Mouse (Mus musculus): ENCODE results near the gene Syngr2. TPM values are rescaled to one million over a fixed set of nuclear protein-coding genes. Genes with fewer than 3 reads are reported as not detected.

Syngr2 gene
- polyA plus RNA-seq, 1 experiment from 2014 or later = 50.5 TPM

DNA sequence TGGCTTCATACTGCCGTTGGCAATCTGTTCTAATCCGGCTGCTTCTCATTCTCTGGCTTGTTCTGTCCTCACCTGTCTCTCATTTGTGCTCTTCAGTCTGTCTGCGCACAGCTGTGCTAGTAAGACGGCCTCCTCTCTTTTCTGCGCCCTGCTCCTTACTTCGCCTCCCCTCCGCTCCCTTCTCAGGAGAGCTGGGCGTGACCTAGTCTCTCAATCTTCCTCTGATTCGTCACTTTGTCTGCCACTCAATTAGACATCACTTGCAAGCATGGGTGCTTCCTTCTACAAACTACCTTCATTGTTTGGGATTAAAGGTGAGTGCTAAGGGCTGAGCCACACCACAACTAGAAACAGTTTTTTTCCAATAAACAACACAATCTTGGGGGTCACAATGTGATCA, 44.8 kb downstream of the Syngr2 start:
- Histone ChIP-seq H3K9ac (no peak overlapping the region), H3K4me3 (replicated peaks) (no peak overlapping the region), H3K27ac (no peak overlapping the region), H3K9me3 (replicated peaks) (0 out of 2 replicates have a peak, but pooled peaks cover 3% of the 10 kb centered on the region), H3K4me1 (replicated peaks) (peaks cover 33% of the 10 kb centered on the region), H3K27me3 (peaks cover 10% of the 10 kb centered on the region), H3K4me2 (no peak overlapping the region), H3K36me3 (peaks cover 76% of the 10 kb centered on the region)
- 88% methylated on average over 9 of the region's 9 CpGs for WGBS (ENCODE audit: insufficient replicate concordance)
- ATAC-seq (ENCODE audit: low read depth) = no peak
- no peak for DNase-seq

DNA sequence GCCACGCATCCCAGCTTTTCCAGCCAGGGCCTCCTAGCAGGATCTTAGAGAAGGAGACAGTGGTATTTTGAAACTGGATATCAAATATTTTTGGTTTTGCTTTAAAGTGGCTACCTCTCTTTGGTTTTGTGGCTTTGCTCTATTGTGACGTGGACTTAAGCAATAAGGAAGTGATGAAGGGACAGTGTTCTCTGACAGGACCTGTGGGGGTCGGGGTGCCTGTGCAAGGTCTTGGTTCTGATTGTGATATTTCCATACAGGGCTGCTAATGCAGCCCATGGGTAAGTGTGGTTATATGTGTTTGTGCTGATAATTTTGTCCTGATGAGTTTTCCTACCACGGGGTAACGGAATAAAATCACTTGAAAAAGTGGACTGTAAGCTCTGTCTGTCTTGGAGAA, 45.9 kb downstream of the Syngr2 start:
- Histone ChIP-seq H3K9me3 (replicated peaks) (0 out of 2 replicates have a peak, but pooled peaks cover 3% of the 10 kb centered on the region), H3K4me2 (no peak overlapping the region), H3K4me1 (replicated peaks) (peaks cover 29% of the 10 kb centered on the region), H3K4me3 (replicated peaks) (no peak overlapping the region), H3K9ac (no peak overlapping the region), H3K27me3 (peaks cover 21% of the 10 kb centered on the region), H3K27ac (no peak overlapping the region), H3K36me3 (peaks cover 73% of the 10 kb centered on the region)
- no peak for ATAC-seq (ENCODE audit: low read depth)
- no peak for DNase-seq
- 86% methylated on average over 5 of the region's 5 CpGs for WGBS (ENCODE audit: insufficient replicate concordance)

DNA sequence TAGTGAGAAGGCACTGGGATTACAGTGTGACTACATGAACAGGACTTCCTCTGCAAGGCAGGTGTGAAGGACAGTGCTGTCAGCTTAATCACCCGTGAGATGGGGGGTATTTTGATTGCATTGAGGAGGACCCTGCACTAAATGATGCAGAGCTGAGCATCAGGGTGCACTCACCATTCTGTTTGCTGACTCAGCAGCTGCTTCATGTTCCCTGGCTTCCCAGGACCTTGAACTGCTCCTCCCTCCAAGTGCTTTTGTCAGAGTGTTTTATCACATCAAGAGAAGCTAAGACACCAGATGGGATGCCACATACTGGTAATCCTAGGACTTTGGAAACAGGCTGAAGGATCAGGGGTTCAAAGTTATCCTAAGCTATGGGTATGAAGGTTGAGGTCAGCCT, 46.5 kb downstream of the Syngr2 start:
- no peak for ATAC-seq (ENCODE audit: low read depth)
- Histone ChIP-seq H3K9me3 (replicated peaks) (0 out of 2 replicates have a peak, but pooled peaks cover 3% of the 10 kb centered on the region), H3K4me1 (replicated peaks) (peaks cover 28% of the 10 kb centered on the region), H3K36me3 (peaks cover 69% of the 10 kb centered on the region), H3K9ac (no peak overlapping the region), H3K27ac (no peak overlapping the region), H3K4me3 (replicated peaks) (no peak overlapping the region), H3K27me3 (peaks cover 27% of the 10 kb centered on the region), H3K4me2 (no peak overlapping the region)
- WGBS (ENCODE audit: insufficient replicate concordance) = 78% methylated on average over 1 of the region's 1 CpGs
- DNase-seq = no peak

GRCm38 (mm10) chr11:117857462-117857861, 48.0 kb downstream of the Syngr2 start:
- Histone ChIP-seq H3K4me3 (replicated peaks) (no peak overlapping the region), H3K4me1 (replicated peaks) (peaks cover 15% of the 10 kb centered on the region), H3K9ac (no peak overlapping the region), H3K27ac (no peak overlapping the region), H3K9me3 (replicated peaks) (0 out of 2 replicates have a peak, but pooled peaks cover 3% of the 10 kb centered on the region), H3K4me2 (no peak overlapping the region), H3K36me3 (peaks cover 55% of the 10 kb centered on the region), H3K27me3 (peaks cover 42% of the 10 kb centered on the region)
- WGBS (ENCODE audit: insufficient replicate concordance) = 91% methylated on average over 10 of the region's 10 CpGs
- ATAC-seq (ENCODE audit: low read depth) (no peak), DNase-seq (no peak)

- ATAC-seq (ENCODE audit: low read depth) = no peak
- H3K27me3 ChIP-seq = peaks cover 52% of the 10 kb centered on the region
These were observed 48.9 kb downstream of the Syngr2 start for GRCm38 (mm10) chr11:117858392-117858791.

GRCm38 (mm10) chr11:117860601-117861000, 51.1 kb downstream of the Syngr2 start, which contains the start of gene Tmem235:
Gene Tmem235, plus strand, starts transcription at chr11:117860752.
- Histone ChIP-seq H3K4me1 (replicated peaks) (peaks cover 9% of the 10 kb centered on the region), H3K9ac (no peak within 1 kb of the TSS), H3K9me3 (replicated peaks) (0 out of 2 replicates have a peak, but pooled peaks cover 3% of the 10 kb centered on the region), H3K4me2 (no peak within 1 kb of the TSS), H3K4me3 (replicated peaks) (no peak within 1 kb of the TSS), H3K27ac (no peak within 1 kb of the TSS), H3K36me3 (peaks cover 23% of the 10 kb centered on the region), H3K27me3 (peaks cover 66% of the 10 kb centered on the region)
- 5% methylated on average over 23 of the region's 23 CpGs for WGBS (ENCODE audit: insufficient replicate concordance)
- no peak for DNase-seq
- ATAC-seq (ENCODE audit: low read depth) = no peak

More at GRCm38 (mm10) chr11:117858392-117858791, 48.9 kb downstream of the Syngr2 start:
- DNase-seq = no peak
- no peak overlapping the region for H3K4me3 ChIP-seq (replicated peaks)
- 64% methylated on average over 3 of the region's 3 CpGs for WGBS (ENCODE audit: insufficient replicate concordance)
- H3K9me3 ChIP-seq (replicated peaks) = 0 out of 2 replicates have a peak, but pooled peaks cover 3% of the 10 kb centered on the region
- no peak overlapping the region for H3K9ac ChIP-seq
- H3K4me2 ChIP-seq = no peak overlapping the region
- H3K4me1 ChIP-seq (replicated peaks) = peaks cover 9% of the 10 kb centered on the region
- H3K27ac ChIP-seq = no peak overlapping the region
- H3K36me3 ChIP-seq = peaks cover 45% of the 10 kb centered on the region

GRCm38 (mm10) chr11:117863174-117863856, 53.8 kb downstream of the Syngr2 start:
- H3K27ac ChIP-seq = no peak overlapping the region
- peaks cover 9% of the 10 kb centered on the region for H3K4me1 ChIP-seq (replicated peaks)
- H3K9ac ChIP-seq = no peak overlapping the region
- ATAC-seq (ENCODE audit: low read depth) (no peak), DNase-seq (no peak)
- peaks cover 68% of the 10 kb centered on the region for H3K27me3 ChIP-seq
- no peak overlapping the region for H3K4me3 ChIP-seq (replicated peaks)
- no peak overlapping the region for H3K4me2 ChIP-seq
- 33% methylated on average over 11 of the region's 11 CpGs for WGBS (ENCODE audit: insufficient replicate concordance)
- H3K36me3 ChIP-seq = no peaks in the 10 kb centered on the region
- H3K9me3 ChIP-seq (replicated peaks) = no peaks in the 10 kb centered on the region

Other genes with a start within 250 kb of the Syngr2 start
- gene Tnrc6c, start 155.4 kb upstream of the Syngr2 start, polyA plus RNA-seq (2015; fragmentation: Nextera tagmentation; extraction: Ambion mirVana) = 2.8 and 2.9 TPM in 2 replicates
- gene Tmc8, start 27.6 kb upstream of the Syngr2 start, polyA plus RNA-seq (2015; fragmentation: Nextera tagmentation; extraction: Ambion mirVana) = 16.0 and 16.2 TPM in 2 replicates
- 53.0 and 53.7 TPM in 2 replicates for gene Tmc6, start 27.5 kb upstream of the Syngr2 start, polyA plus RNA-seq (2015; fragmentation: Nextera tagmentation; extraction: Ambion mirVana)
- 78.8 and 85.7 TPM in 2 replicates for gene 6030468B19Rik, start 12.0 kb upstream of the Syngr2 start, polyA plus RNA-seq (2015; fragmentation: Nextera tagmentation; extraction: Ambion mirVana)
- 0.30 TPM in 1 of 2 replicates, not detected in the other for gene Gm20708, start within 50 bp of the Syngr2 start, polyA plus RNA-seq (2015; fragmentation: Nextera tagmentation; extraction: Ambion mirVana)
- 7.8 and 8.8 TPM in 2 replicates for gene Afmid, start 16.3 kb downstream of the Syngr2 start, polyA plus RNA-seq (2015; fragmentation: Nextera tagmentation; extraction: Ambion mirVana)
- gene Tk1, start 16.4 kb downstream of the Syngr2 start, polyA plus RNA-seq (2015; fragmentation: Nextera tagmentation; extraction: Ambion mirVana) = 150 TPM in 2 replicates
- gene Birc5, start 39.6 kb downstream of the Syngr2 start, polyA plus RNA-seq (2015; fragmentation: Nextera tagmentation; extraction: Ambion mirVana) = 407 and 437 TPM in 2 replicates
- gene Tmem235, start 51.1 kb downstream of the Syngr2 start, polyA plus RNA-seq (2015; fragmentation: Nextera tagmentation; extraction: Ambion mirVana) = not detected in 2 replicates
- 1.4 and 1.9 TPM in 2 replicates for gene Tha1, start 63.8 kb downstream of the Syngr2 start, polyA plus RNA-seq (2015; fragmentation: Nextera tagmentation; extraction: Ambion mirVana)
- gene Socs3, start 160.4 kb downstream of the Syngr2 start, polyA plus RNA-seq (2015; fragmentation: Nextera tagmentation; extraction: Ambion mirVana) = 6.7 and 6.9 TPM in 2 replicates
- gene Pgs1, start 176.6 kb downstream of the Syngr2 start, polyA plus RNA-seq (2015; fragmentation: Nextera tagmentation; extraction: Ambion mirVana) = 18.1 and 19.4 TPM in 2 replicates

Data from liver, embryonic 13.5 days (tissue).